In the genomic region with DNA sequence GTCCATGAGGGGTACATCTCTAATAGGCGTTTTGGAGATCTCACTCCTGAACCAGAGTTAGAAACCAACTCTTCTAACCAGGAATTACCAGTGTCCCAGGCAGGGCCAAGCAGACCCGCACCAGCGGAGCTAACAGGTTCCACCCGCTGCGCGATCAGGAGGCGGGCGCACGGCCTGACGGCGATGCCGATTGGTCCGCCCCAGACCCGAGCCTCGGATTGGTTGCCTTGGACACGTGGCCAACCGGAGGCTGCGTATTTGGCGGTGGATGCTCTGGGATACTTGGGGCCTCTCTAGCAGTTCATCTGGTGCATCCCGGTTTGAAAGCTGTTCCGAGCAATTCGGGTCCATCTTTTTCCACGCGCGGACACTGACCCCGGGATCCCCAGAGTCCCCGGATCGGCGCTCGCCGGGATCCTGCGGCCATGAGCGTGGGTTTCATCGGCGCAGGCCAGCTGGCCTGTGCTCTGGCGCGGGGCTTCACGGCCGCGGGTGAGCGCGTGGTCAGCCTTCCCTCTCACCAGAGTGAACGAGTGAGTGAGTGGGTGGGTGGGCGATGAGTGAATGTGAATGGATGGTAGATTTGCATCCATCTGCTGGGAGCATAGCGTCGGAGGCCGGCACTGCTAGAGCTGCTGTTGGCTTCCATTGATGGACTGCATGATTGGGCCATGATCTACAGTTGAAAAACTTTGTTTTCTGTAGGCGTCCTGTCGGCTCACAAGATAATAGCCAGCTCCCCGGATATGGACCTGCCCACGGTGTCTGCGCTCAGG, we compare ENCODE assay signal across 8 mouse cellular contexts. TPM values are rescaled to one million over a fixed set of nuclear protein-coding genes. Genes with fewer than 3 reads are reported as not detected.
DNase-seq lines count a peak whose midpoint lies in the region; ATAC-seq lines count a peak whose summit lies in the region.

A gene (plus strand): TSS at position 255 of the 776 bp plus-strand sequence.

- peak within 1 kb of the TSS; percentile 95 for H3K9ac ChIP-seq in hindbrain, embryonic 11.5 days (ENCODE audit: low read depth, low read length)

- DNase-seq in Muller cell, postnatal 12 days (ENCODE audit: inconsistent ontology term), result peak; percentile 97
- DNase-seq in cerebellum, adult 9-11 months, result peak; percentile 91
- peak; percentile 88 to 96 for DNase-seq in frontal cortex, adult 2 months (ENCODE audit: extremely low spot score in 1 of 2, low spot score in 1 of 2)
- DNase-seq in hindbrain, embryonic 11.5 days (ENCODE audit: low spot score), result peak; percentile 94
- peak; percentile 92 to 96 for DNase-seq in layer of hippocampus, postnatal 14 days (ENCODE audit: low spot score in 2 of 2)
- peak; percentile 95 for DNase-seq in lung, postnatal 14 days
- peak; percentile 83 for DNase-seq in retina, adult 2 months (ENCODE audit: low read depth, low spot score)
- peak; percentile 92 to 94 for DNase-seq in thymus, postnatal 36 days

- peak within 1 kb of the TSS; percentile 77 for H3K27ac ChIP-seq in hindbrain, embryonic 11.5 days (ENCODE audit: low read depth, low read length)

- under 1% methylated on average over 52 of the region's 52 CpGs for WGBS in hindbrain, embryonic 11.5 days

- H3K36me3 ChIP-seq in hindbrain, embryonic 11.5 days (ENCODE audit: control insufficient read depth, insufficient read depth, low read length), result no peaks in the 10 kb centered on the region

- peak; percentile 98 for ATAC-seq in hindbrain, embryonic 11.5 days (ENCODE audit: low FRiP score)

- peak within 1 kb of the TSS; percentile 88 for H3K4me3 ChIP-seq in hindbrain, embryonic 11.5 days (ENCODE audit: low read depth, low read length)

- no peaks in the 10 kb centered on the region for H3K27me3 ChIP-seq in hindbrain, embryonic 11.5 days (ENCODE audit: control insufficient read depth, insufficient read depth, low read length)

- no peaks in the 10 kb centered on the region for H3K9me3 ChIP-seq in hindbrain, embryonic 11.5 days (ENCODE audit: control insufficient read depth, low read length)

- peaks cover 4% of the 10 kb centered on the region; the same call in 1 of the 2 replicates for H3K4me1 ChIP-seq in hindbrain, embryonic 11.5 days (replicated peaks; ENCODE audit: control insufficient read depth, insufficient read depth, low read length)

- peak within 1 kb of the TSS; percentile 91 for H3K4me2 ChIP-seq in hindbrain, embryonic 11.5 days (replicated peaks; ENCODE audit: low read depth, low read length)

RNA-seq across cellular contexts. Expression of the gene that starts here (rescaled TPM):
- 35.6 and 39.2 TPM in 2 replicates for polyA plus RNA-seq in frontal cortex, adult 2 months (2012; rRNA removed)
- polyA plus RNA-seq in hindbrain, embryonic 11.5 days (2014; fragmentation: Nextera tagmentation; extraction: Ambion mirVana), result 81.2 and 88.5 TPM in 2 replicates
- total RNA-seq in layer of hippocampus, postnatal 14 days (2021), result 10 to 100 TPM; 41.5 to 43.4 TPM

Comparison
In these comparisons a context has a peak if more than half of its experiments do, and no peak if none do; other contexts are left out.
1. Peak in every context shown above with its lines: DNase-seq, ATAC-seq, H3K4me3 ChIP-seq and H3K27ac ChIP-seq.